Mouse (Mus musculus): ENCODE measurements around the gene Kcnk4.

Gene Kcnk4

GRCm38 (mm10) chr19:6936299-6936698, 2.0 kb upstream of the Kcnk4 start:
- DNase-seq, result peak; percentile 70

GRCm38 (mm10) chr19:6933436-6934194, 700 bp downstream of the Kcnk4 start:
- DNase-seq, result peak; percentile 57 to 62

DNA sequence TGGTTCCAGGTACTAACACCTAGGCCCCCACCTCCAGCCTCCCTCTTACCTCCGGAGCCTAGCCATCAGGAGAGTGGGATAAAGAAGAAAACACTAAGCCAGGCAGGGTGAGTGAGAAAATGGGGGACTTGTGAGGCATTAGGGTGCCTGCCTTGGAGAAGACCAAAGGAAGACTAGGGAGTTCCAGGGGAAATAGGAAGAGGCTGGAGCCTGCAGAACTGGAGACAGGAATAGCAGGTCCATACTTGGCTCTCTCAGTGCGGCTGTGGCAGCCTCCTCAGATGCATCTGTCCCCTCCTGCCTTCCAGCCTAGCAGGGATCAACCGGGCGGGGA, 1.2 kb downstream of the Kcnk4 start:
- no peak for DNase-seq

- DNase-seq, result no peak
Measured at GRCm38 (mm10) chr19:6932018-6932417, 2.3 kb downstream of the Kcnk4 start.

- no peak for DNase-seq
Measured at GRCm38 (mm10) chr19:6931002-6931401, 3.3 kb downstream of the Kcnk4 start.

DNA sequence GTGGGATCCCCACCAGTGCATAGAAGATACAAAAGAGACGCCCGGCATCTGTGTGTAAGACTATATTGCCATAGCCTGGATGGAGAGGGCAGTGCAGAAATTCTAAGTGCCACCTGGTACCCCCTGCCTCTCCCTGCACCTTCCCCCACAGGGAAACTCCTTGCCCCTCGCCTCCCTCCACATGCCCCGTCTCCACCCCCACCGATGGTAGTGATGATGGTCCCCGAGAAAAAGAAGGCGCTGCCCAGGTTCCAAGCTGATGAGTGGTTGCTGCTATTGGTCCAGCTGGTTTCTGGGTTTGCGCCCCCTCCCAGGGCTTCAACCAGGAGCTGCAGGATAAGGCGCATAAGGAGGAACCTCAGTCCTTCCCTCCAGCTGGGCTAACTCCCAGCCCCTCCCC, 6.2 kb downstream of the Kcnk4 start:
- DNase-seq, result no peak

GRCm38 (mm10) chr19:6926559-6927255, 7.6 kb downstream of the Kcnk4 start:
- DNase-seq, result peak in 1 of 2 experiments; percentile 36

DNA sequence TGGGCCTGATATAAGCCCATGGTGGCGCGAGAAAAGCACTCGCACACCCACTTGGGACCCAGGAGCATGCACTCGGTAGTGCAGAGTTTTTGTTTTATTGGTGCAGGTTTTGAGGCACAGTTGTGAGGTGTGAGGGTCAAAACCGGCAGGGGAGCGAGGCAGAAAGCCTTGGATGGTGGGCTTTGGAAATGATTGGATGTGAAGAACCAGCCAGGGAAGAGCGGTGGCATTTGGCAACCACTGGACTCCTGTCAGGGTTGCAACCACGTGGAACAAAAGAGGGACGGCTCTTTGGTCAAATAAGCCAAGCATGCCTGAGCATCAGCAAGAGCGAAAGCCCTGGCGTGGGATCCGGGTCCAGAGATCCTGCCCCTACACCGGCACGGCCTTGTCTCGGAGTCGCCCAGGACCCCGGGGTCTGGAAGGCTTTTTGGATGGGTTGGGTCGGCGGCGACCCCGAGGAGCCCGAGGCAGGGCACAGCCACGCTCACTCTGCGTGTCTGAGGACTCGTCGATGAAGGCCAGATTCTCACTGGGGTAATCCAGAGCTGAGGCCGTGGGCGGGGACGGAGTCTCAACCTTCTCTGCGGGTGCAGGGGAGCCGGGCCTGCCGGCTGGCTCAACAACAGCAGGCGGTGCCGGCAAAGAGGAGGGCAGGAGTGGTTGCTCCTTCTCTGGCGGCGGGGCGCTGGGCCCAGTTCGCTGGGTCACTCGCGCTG, 8.5 kb downstream of the Kcnk4 start:
- DNase-seq, result no peak

DNA sequence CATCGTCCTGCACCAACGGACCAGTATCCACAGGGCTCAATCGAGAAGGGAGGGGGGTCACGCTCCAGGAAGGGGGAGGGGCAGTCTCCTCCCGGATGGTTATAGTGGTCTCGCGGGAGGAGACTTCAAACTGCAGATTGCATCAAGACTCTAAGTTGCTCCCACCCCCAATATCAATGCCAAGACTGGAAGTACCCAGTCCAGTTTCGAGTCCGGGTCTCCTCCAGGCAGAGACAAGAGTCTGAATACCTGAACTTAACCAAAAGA, 9.1 kb downstream of the Kcnk4 start, which contains the start of gene Catsperz:
Gene Catsperz (minus strand): TSS at position 74 of the 267 bp plus-strand sequence.
- DNase-seq, result no peak

- DNase-seq, result peak; percentile 91 to 92
Measured at GRCm38 (mm10) chr19:6924461-6925306, 9.6 kb downstream of the Kcnk4 start.

GRCm38 (mm10) chr19:6922901-6923735, 11.2 kb downstream of the Kcnk4 start:
- no peak for DNase-seq

DNA sequence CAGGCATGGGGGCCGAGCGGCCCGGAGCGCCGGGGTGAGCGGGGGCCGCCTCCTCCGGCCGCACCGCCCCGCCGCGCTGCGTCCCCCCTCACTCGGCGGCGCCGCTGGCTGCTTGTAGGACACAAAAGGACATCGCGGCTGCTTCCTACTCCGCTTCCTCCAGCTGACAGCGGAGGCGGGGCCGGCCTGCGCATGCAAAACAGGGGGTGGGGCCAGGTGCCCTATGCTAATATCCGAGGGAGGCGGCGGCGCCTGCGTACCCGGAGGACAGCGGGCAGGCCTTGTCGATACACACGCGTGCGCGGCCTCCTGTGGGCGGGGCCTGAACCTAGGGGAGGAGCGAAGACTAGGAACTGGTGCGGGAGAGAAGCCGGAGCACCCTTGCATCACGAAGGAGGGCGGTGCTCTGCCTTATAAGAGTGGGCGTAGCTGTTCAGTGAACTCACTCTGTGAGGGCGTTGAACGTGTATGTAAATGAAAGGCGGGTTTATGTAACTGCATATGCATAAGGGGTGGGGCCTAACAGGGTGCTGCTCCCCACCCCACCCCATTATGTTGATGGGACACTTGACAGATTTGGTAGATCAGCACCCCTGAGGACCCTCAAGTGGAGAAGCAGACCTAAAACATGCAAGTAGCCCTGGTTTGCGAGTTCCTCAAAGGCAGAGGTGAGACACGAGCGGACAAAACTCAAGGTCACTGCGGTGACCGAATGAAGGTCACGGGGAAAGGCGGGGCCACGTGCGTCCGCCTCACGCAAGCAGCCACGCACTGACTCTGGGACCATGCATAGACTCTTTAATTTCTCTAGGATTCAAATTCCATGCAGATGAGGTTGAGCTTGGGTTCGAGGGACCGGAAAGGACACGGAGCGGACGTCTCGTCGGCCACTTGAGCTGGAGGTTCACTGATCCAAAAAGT, 12.4 kb downstream of the Kcnk4 start, which contains the start of gene Esrra:
Gene Esrra (minus strand): TSS at position 167 of the 921 bp plus-strand sequence.
- DNase-seq, result peak; percentile 100

GRCm38 (mm10) chr19:6920741-6921636, 13.3 kb downstream of the Kcnk4 start:
- peak; percentile 60 to 63 for DNase-seq

DNA sequence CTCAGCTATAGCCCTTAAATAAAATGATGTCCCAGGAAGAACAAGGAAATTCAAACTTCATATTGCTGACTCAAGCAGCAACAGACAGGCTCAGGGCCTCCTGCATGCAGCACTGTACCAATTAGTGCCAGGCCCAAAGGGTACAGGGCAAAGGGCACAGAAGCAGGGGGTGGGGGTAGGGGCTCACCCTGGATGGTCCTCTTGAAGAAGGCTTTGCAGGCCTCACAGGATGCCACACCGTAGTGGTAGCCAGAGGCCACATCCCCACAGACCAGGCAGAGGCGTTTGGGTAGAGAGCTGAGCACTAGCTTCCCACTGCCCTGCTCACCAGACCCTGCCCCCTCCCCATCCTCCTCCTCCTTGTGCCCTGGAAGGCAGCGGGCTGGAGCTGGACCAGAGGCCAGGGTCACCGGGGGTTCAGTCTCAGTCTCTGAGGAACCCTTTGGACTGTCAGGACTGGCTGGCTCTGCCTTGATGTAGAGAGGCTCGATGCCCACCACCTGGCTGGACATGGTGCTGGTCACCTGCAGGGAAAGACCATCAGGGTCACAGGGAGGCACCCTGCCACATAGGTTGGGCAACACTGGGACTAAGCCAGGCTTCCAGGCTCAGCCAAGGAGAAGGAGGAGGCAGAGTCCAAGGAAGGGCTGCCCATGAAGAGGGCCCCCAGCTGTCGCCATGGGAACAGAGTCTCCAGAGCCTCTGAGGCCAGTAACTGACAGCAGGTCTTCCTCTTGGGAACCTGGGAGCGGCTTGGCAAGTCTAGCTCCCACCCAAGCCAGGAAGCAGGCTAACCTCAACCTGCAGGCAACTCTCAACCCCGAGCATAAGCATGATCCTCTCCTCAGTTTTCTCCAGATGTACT, 14.2 kb downstream of the Kcnk4 start:
- no peak for DNase-seq

DNA sequence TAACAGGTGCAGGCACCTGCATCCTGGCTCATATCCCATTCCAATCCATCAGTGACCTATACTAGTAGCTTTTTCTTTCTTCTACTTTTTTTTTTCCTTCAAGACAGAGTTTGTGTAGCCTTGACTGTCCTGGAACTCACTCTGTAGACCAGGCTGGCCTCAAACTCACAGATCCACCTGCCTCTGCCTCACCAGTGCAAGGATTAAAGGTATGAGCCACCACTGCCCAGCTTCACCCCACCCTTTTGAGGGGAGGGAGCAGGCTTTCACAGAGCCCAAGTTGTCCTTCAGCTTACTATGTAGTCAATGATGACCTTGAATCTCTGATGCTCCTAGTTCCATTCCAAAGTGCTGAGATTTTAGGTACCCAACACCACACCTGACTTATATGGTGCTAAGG, 14.9 kb downstream of the Kcnk4 start:
- no peak for DNase-seq

DNA sequence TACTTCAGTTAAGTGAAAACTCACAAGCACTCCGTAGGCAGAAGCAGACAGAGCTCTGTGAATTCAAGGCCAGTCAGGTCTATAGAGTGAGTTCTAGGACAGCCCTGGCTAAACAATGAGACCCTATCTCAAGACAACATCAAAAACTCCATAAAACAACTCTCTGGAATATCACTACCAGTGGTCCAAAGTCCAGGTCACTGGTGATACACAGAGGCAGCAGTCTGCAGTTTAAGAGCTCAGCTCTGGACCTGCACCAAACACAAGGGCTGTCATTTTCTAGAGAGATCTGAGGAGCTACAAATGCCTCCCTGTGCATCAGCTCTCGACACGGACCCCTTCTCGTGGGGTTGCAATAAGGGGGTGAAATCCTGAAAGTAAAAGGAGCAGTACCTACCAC, 16.0 kb downstream of the Kcnk4 start:
- no peak for DNase-seq

DNA sequence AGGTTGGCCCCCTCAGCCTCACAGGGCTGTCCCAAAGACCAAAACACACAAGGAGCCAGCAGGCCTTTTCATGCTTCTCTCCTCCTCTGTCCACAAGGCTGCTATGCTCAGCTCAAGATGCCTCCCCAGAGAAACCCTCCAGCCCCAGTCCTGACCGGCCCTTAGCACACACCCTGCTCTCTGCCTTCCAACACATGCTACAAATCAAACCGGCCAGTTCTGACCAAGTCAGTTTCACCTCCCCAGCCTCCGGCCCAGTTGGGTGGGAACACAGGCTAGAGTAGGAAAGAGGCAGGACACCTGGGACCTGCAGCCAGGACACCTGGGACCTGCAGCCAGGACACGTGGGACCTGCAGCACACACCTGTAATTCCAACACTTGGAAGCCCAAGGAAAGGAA, 17.8 kb downstream of the Kcnk4 start:
- DNase-seq, result no peak

GRCm38 (mm10) chr19:6915276-6915675, 19.0 kb downstream of the Kcnk4 start:
- no peak for DNase-seq

- no peak for DNase-seq
Measured at GRCm38 (mm10) chr19:6914540-6914939, 19.8 kb downstream of the Kcnk4 start.
